Mouse (Mus musculus): ENCODE measurements around the gene Rgs1.

The Rgs1 gene

GRCm38 (mm10) chr1:144204766-144205165 lies 44.3 kb downstream of the Rgs1 start:
- in situ Hi-C loops (cut with MboI; ENCODE audit: low pct_unique_long_range_greater_than_20kb in 1 of 2, low sequenced_read_pairs in 2 of 2, unreplicated experiment in 1 of 2): loop anchor here in 1 of 2 experiments (25.0 kb wide), 1 partner anchor 158 kb away; no protein-coding TSS in a partner anchor

DNA sequence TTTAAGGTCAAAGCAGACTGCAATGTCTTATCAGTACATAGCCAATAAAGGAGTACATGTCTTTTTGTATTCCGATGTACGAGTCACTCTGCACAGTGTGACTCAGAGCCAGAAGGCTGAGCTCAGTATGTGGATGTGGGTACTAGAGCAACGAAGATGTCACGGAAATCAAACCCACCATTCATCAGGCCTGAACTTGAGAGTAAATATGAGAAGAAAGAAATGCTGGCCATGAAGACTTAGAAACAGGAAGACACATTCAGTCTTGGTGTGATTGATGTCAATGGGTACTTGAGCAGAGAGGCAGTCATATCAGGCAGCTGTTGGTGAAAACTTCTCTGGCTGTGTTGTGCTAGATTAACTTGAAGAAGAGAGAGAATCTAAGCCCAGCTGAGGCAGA lies 46.1 kb downstream of the Rgs1 start:
- in situ Hi-C loops (cut with MboI; ENCODE audit: low pct_unique_long_range_greater_than_20kb in 1 of 2, low sequenced_read_pairs in 2 of 2, unreplicated experiment in 1 of 2): loop anchor here in 1 of 2 experiments (25.0 kb wide), 1 partner anchor 159 kb away; no protein-coding TSS in a partner anchor

- in situ Hi-C loops (cut with MboI; ENCODE audit: low pct_unique_long_range_greater_than_20kb in 1 of 2, low sequenced_read_pairs in 2 of 2, unreplicated experiment in 1 of 2): loop anchor here in 1 of 2 experiments (25.0 kb wide), 1 partner anchor 162 kb away; no protein-coding TSS in a partner anchor
These were observed 48.5 kb downstream of the Rgs1 start for GRCm38 (mm10) chr1:144200496-144200895.

DNA sequence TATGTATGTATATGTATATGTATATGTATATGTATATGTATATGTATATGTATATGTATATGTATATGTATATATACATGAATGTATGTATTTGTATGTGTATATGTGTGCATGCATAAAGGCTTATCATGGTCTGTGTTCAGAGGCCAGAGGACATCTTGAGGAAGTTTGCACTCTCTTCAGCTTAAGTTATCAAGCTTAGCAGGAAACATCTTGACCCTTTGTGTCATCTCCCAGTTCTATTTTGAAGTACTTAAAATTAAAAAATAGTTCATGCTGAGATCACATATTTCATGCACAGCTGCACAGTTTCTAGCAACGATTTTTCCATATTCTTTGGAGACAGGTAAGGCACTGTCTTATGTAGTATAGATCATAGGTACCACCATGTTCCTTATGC lies 49.5 kb downstream of the Rgs1 start:
- in situ Hi-C loops (cut with MboI; ENCODE audit: low pct_unique_long_range_greater_than_20kb in 1 of 2, low sequenced_read_pairs in 2 of 2, unreplicated experiment in 1 of 2): no loop called here

DNA sequence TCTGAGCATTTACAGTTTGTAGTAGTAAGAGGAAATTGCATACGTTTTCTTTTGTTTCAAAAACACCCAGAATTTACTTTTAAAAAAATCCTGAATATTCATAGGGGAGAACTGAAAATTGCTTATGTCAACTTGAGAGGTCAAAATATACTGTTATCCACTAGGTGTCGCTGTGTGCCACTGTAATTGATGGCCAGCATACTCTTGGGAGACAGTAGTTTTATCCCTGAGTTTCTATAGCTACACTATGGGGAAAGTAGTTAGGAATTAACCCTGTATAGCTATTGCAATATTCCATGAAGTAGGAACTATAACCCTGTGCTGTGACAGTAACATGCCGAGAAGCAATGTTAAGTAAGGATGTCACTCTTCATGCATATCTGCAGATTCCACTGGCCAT lies 51.4 kb downstream of the Rgs1 start:
- in situ Hi-C loops (cut with MboI; ENCODE audit: low pct_unique_long_range_greater_than_20kb in 1 of 2, low sequenced_read_pairs in 2 of 2, unreplicated experiment in 1 of 2): no loop called here
